10 mouse cellular contexts compared by ENCODE assay signal in the genomic region with DNA sequence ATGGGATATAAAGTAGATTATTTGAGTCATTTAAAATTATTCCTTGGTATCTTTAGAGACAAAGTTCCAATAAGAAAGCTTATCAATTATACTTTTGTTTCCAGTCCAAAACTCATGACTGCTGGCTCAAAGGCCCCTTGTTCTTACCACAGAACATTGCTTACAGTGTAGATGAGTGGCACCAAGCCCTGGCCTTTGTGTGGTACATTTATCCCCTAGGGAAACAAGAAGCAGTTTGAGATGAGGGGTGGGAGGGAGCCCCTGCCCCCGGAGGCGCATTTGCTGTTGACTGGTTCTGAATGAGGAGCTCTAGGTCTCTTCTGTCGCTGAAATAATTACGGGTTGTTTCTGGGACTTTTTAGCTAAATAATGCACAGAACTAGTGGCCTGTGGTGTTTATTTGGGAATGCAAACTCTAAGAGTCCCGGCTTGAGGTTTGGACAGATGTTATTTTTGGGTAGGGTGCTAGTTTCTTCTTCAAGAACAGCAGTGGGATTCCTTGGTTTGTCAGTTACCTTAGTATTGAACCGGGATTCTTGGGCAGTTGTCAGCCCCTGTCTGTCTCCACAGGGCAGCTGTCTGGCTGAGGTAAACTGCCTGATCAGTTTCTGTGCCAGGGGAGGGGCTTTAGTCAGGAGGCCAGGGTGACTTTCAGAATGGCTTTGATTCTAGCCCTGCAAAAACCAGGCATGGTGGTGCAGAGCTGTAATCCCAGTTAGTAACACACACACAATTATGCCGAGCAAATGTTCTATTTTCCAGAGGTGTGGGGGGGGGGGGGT. TPM values are rescaled to one million over a fixed set of nuclear protein-coding genes. Genes with fewer than 3 reads are reported as not detected.
DNase-seq lines count a peak whose midpoint lies in the region; ATAC-seq and TF ChIP-seq lines count a peak whose summit lies in the region.
"Had no signal": no experiment of that assay in that cellular context is flagged by ENCODE, and none has a peak within 500 bp of the region (broad histone marks: within the 10 kb centered on the region; RNA-seq: fewer than 3 reads in every experiment).

No protein-coding gene starts in this region.

- peaks cover 49% of the 10 kb centered on the region for H3K4me1 ChIP-seq in liver, postnatal 0 days (ENCODE audit: insufficient read depth)
- H3K4me1 ChIP-seq in liver, embryonic 12.5 days: peaks cover 53% of the 10 kb centered on the region
- H3K4me1 ChIP-seq in forebrain, embryonic 10.5 days: peaks cover 58% of the 10 kb centered on the region
- H3K4me1 ChIP-seq in small intestine, adult 2 months (ENCODE audit: control insufficient read depth, insufficient read depth, insufficient read length, low read length): peaks cover 13% of the 10 kb centered on the region; the same call in 1 of the 2 replicates

- TF ChIP-seq CTCF in liver, postnatal 0 days (IDR thresholded peaks at IDR 0.05; ENCODE audit: low read depth): no peak
- TF ChIP-seq CTCF in small intestine, adult 2 months (IDR thresholded peaks at IDR 0.05; ENCODE audit: extremely low read depth, insufficient read length, insufficient replicate concordance, low read depth, low read length): no peak

- H3K4me2 ChIP-seq in liver, postnatal 0 days (ENCODE audit: low read depth, low read length): no peak overlapping the region
- no peak overlapping the region for H3K4me2 ChIP-seq in liver, embryonic 12.5 days

- no peaks in the 10 kb centered on the region; the same call in 1 of the 2 replicates for H3K36me3 ChIP-seq in liver, postnatal 0 days (replicated peaks; ENCODE audit: insufficient read depth, low read length)
- no peaks in the 10 kb centered on the region for H3K36me3 ChIP-seq in liver, embryonic 12.5 days
- H3K36me3 ChIP-seq in forebrain, embryonic 10.5 days (replicated peaks): no peaks in the 10 kb centered on the region
- H3K36me3 ChIP-seq in small intestine, adult 2 months (ENCODE audit: control insufficient read depth, insufficient read depth, low read length): no peaks in the 10 kb centered on the region

- 72% methylated on average over 7 of the region's 7 CpGs for WGBS in liver, postnatal 0 days (ENCODE audit: insufficient replicate concordance)
- WGBS in liver, embryonic 12.5 days (ENCODE audit: insufficient replicate concordance): 74% methylated on average over 7 of the region's 7 CpGs
- 72% methylated on average over 7 of the region's 7 CpGs for WGBS in forebrain, embryonic 10.5 days
- 77% methylated on average over 7 of the region's 7 CpGs for WGBS in small intestine, adult 2 months

- H3K27ac ChIP-seq in liver, postnatal 0 days (ENCODE audit: low read depth): no peak overlapping the region
- no peak overlapping the region for H3K27ac ChIP-seq in liver, embryonic 12.5 days
- H3K27ac ChIP-seq in forebrain, embryonic 10.5 days: peak overlapping the region; percentile 68
- peak overlapping the region; percentile 68 for H3K27ac ChIP-seq in small intestine, adult 2 months (ENCODE audit: insufficient read depth, low read depth, low read length)

- H3K27me3 ChIP-seq in liver, postnatal 0 days (ENCODE audit: insufficient read depth, low read length): no peaks in the 10 kb centered on the region
- H3K27me3 ChIP-seq in liver, embryonic 12.5 days (replicated peaks): 0 out of 2 replicates have a peak, but pooled peaks cover 5% of the 10 kb centered on the region
- H3K27me3 ChIP-seq in forebrain, embryonic 10.5 days (ENCODE audit: poor library complexity, severe bottlenecking): no peaks in the 10 kb centered on the region
- no peaks in the 10 kb centered on the region for H3K27me3 ChIP-seq in small intestine, adult 2 months (ENCODE audit: control insufficient read depth, insufficient read depth, low read length)

- no peak for DNase-seq in liver, postnatal 0 days
- DNase-seq in forebrain, embryonic 10.5 days (ENCODE audit: extremely low spot score, low spot score): no peak
- peak; percentile 7 for DNase-seq in induced T-regulatory cell, adult 2 months (ENCODE audit: low read depth)
- DNase-seq in gastrocnemius, adult 8-10 months (ENCODE audit: low spot score in 2 of 2): no peak
- no peak for DNase-seq in adrenal gland, postnatal 14 days

- no peak for ATAC-seq in liver, postnatal 0 days
- no peak for ATAC-seq in liver, embryonic 12.5 days
- no peak for ATAC-seq in CD4-positive, CD25-positive, alpha-beta regulatory T cell, adult 4 months

- no peak for TF ChIP-seq POLR2A in small intestine, adult 2 months (IDR thresholded peaks at IDR 0.05; ENCODE audit: low read depth, low read length)

- H3K9ac ChIP-seq in liver, postnatal 0 days (replicated peaks): peak overlapping the region; percentile 3; the same call in 1 of the 2 replicates
- H3K9ac ChIP-seq in liver, embryonic 12.5 days: no peak overlapping the region

- TF ChIP-seq EP300 in liver, postnatal 0 days (IDR thresholded peaks at IDR 0.05; ENCODE audit: low read depth): no peak

- H3K9me3 ChIP-seq in liver, postnatal 0 days (ENCODE audit: low read length): no peaks in the 10 kb centered on the region
- H3K9me3 ChIP-seq in liver, embryonic 12.5 days (replicated peaks): no peaks in the 10 kb centered on the region
- no peaks in the 10 kb centered on the region for H3K9me3 ChIP-seq in forebrain, embryonic 10.5 days

- H3K4me3 ChIP-seq in liver, postnatal 0 days (ENCODE audit: low read depth, low read length): no peak overlapping the region
- H3K4me3 ChIP-seq in liver, embryonic 12.5 days: no peak overlapping the region
- no peak overlapping the region for H3K4me3 ChIP-seq in forebrain, embryonic 10.5 days
- H3K4me3 ChIP-seq in small intestine, adult 2 months (ENCODE audit: low read depth, low read length): no peak overlapping the region

RNA-seq across cellular contexts. Expression of a gene that starts 19.4 kb away (rescaled TPM):
- polyA plus RNA-seq in liver, postnatal 0 days (2015; fragmentation: Nextera tagmentation; extraction: Ambion mirVana): 310 and 342 TPM in 2 replicates
- polyA plus RNA-seq in liver, embryonic 12.5 days (2016; fragmentation: Nextera tagmentation; extraction: Ambion mirVana): 7.4 and 9.8 TPM in 2 replicates
- 6.0 and 7.1 TPM in 2 replicates for polyA plus RNA-seq in forebrain, embryonic 10.5 days (2016; fragmentation: Nextera tagmentation; extraction: Ambion mirVana)
- 1.7 and 4.3 TPM in 2 replicates for polyA plus RNA-seq in small intestine, adult 2 months (2012; rRNA removed)
- polyA plus RNA-seq in CD4-positive, CD25-positive, alpha-beta regulatory T cell, adult 4 months (2017; shearing (Covaris generic)): 10 to 100 TPM; 33.3 to 37.9 TPM
- 1 to 10 TPM; 5.9 to 7.6 (median 6.4) TPM for total RNA-seq in gastrocnemius, adult 8-10 months (2022)
- total RNA-seq in adrenal gland, postnatal 14 days (2021): 62.2 and 112 TPM in 2 replicates

RNA-seq across cellular contexts. Expression of a gene that starts 19.7 kb away (rescaled TPM):
- polyA plus RNA-seq in liver, postnatal 0 days (2015; fragmentation: Nextera tagmentation; extraction: Ambion mirVana): 40.3 and 44.1 TPM in 2 replicates
- 8.8 and 9.6 TPM in 2 replicates for polyA plus RNA-seq in liver, embryonic 12.5 days (2016; fragmentation: Nextera tagmentation; extraction: Ambion mirVana)
- 11.8 and 13.0 TPM in 2 replicates for polyA plus RNA-seq in forebrain, embryonic 10.5 days (2016; fragmentation: Nextera tagmentation; extraction: Ambion mirVana)
- polyA plus RNA-seq in small intestine, adult 2 months (2012; rRNA removed): 10.8 and 26.5 TPM in 2 replicates
- polyA plus RNA-seq in CD4-positive, CD25-positive, alpha-beta regulatory T cell, adult 4 months (2017; shearing (Covaris generic)): 10 to 100 TPM; 27.1 to 29.5 TPM
- 1 to 10 TPM; 3.6 to 5.5 (median 4.4) TPM for total RNA-seq in gastrocnemius, adult 8-10 months (2022)
- total RNA-seq in adrenal gland, postnatal 14 days (2021): 40.4 and 47.4 TPM in 2 replicates

RNA-seq across cellular contexts. Expression of a gene that starts 19.8 kb away (rescaled TPM):
- 0.89 and 3.9 TPM in 2 replicates for polyA plus RNA-seq in liver, postnatal 0 days (2015; fragmentation: Nextera tagmentation; extraction: Ambion mirVana)
- polyA plus RNA-seq in liver, embryonic 12.5 days (2016; fragmentation: Nextera tagmentation; extraction: Ambion mirVana): 0.37 and 1.3 TPM in 2 replicates
- 0.10 and 1.5 TPM in 2 replicates for polyA plus RNA-seq in forebrain, embryonic 10.5 days (2016; fragmentation: Nextera tagmentation; extraction: Ambion mirVana)
- polyA plus RNA-seq in small intestine, adult 2 months (2012; rRNA removed): not detected in 2 replicates
- under 1 TPM in 1 of 2 experiments, not detected in 1; 0.62 TPM for polyA plus RNA-seq in CD4-positive, CD25-positive, alpha-beta regulatory T cell, adult 4 months (2017; shearing (Covaris generic))
- not detected for total RNA-seq in gastrocnemius, adult 8-10 months (2022)
- total RNA-seq in adrenal gland, postnatal 14 days (2021): 3.0 and 6.4 TPM in 2 replicates
- total RNA-seq: layer of hippocampus, adult 18-20 months; neutrophil, adult 5-6 weeks had no signal

Comparison
In these comparisons a context has a peak if more than half of its experiments do, and no peak if none do; other contexts are left out.
1. H3K27ac ChIP-seq: peak in forebrain, embryonic 10.5 days (single experiment) and small intestine, adult 2 months (single experiment); none in liver, postnatal 0 days (single experiment) and liver, embryonic 12.5 days (single experiment).